Mouse (Mus musculus) lung, embryonic 15.5 days (tissue): ENCODE results near the gene Osbpl7. TPM values are rescaled to one million over a fixed set of nuclear protein-coding genes. Genes with fewer than 3 reads are reported as not detected.

Source experiments
- ATAC-seq: fragments of 200-750 bp; cut with Nextera tagmentation; 2 replicates; pipeline ENCODE4 v1.8.0; 2017; ENCODE audit warnings: moderate number of reproducible peaks, borderline replicate concordance; ENCODE audit not compliant: low FRiP score, low TSS enrichment; ENCODE audit errors: extremely low read depth
- H3K27ac ChIP-seq: fragments of 300-500 bp; sonication (generic); 2 replicates; pipeline ENCODE4 v1.5.1; 2015; ENCODE audit warnings: moderate library complexity, mild to moderate bottlenecking, inconsistent platforms
- H3K27me3 ChIP-seq: fragments of 300-500 bp; sonication (generic); 2 replicates; pipeline ENCODE4 v1.6.1; 2015; ENCODE audit warnings: inconsistent platforms
- H3K36me3 ChIP-seq: fragments of 300-500 bp; sonication (generic); 2 replicates; pipeline ENCODE4 v1.6.1; 2015; ENCODE audit warnings: inconsistent platforms
- H3K4me1 ChIP-seq: fragments of 300-500 bp; sonication (generic); 2 replicates; pipeline ENCODE4 v1.6.1; 2015; ENCODE audit warnings: inconsistent platforms
- H3K4me2 ChIP-seq: fragments of 300-500 bp; sonication (generic); 2 replicates; pipeline ENCODE4 v1.6.1; 2015; ENCODE audit warnings: inconsistent platforms, mild to moderate bottlenecking, moderate library complexity
- H3K4me3 ChIP-seq: fragments of 300-500 bp; sonication (generic); 2 replicates; pipeline ENCODE4 v1.5.1; 2015; ENCODE audit warnings: mild to moderate bottlenecking, inconsistent platforms
- H3K9ac ChIP-seq: fragments of 300-500 bp; sonication (generic); 2 replicates; pipeline ENCODE4 v1.6.1; 2015; ENCODE audit warnings: inconsistent platforms
- H3K9me3 ChIP-seq: fragments of 300-500 bp; sonication (generic); 2 replicates; pipeline ENCODE4 v1.6.1; 2016; ENCODE audit warnings: inconsistent platforms
- WGBS: fragments of 180-500 bp; shearing (Covaris S2); methylation state at CpG from one replicate; pipeline ENCODE4 v1.1.7; 2015; 5-methylcytosine and 5-hydroxymethylcytosine counted together
- polyA plus RNA-seq: library from polyadenylated mRNA; unstranded; fragments of >200 nt; fragmentation: Nextera tagmentation; extraction: Ambion mirVana; gene quantifications from 2 replicates; pipeline ENCODE4 v1.2.1, GENCODE M21; 2015

Osbpl7 gene
- polyA plus RNA-seq, 1 experiment from 2014 or later, result 11.7 TPM

GRCm38 (mm10) chr11:97024977-97025376 is 25.5 kb upstream of the Osbpl7 start:
- no peak overlapping the region for H3K9ac ChIP-seq

GRCm38 (mm10) chr11:97025721-97026344 is 24.6 kb upstream of the Osbpl7 start:
- Histone ChIP-seq H3K4me3 (peak overlapping the region; percentile 27), H3K27ac (peak overlapping the region; percentile 82), H3K9me3 (no peaks in the 10 kb centered on the region), H3K27me3 (peaks cover 40% of the 10 kb centered on the region), H3K9ac (peak overlapping the region; percentile 42), H3K36me3 (no peaks in the 10 kb centered on the region), H3K4me2 (peak overlapping the region; percentile 50), H3K4me1 (peaks cover 34% of the 10 kb centered on the region)
- 5% methylated on average over 17 of the region's 17 CpGs for WGBS
- ATAC-seq, result peak; percentile 60; the same call in 1 of the 2 replicates

More at GRCm38 (mm10) chr11:97024977-97025376, 25.5 kb upstream of the Osbpl7 start:
- WGBS, result 42% methylated on average over 10 of the region's 10 CpGs
- Histone ChIP-seq H3K27me3 (peaks cover 49% of the 10 kb centered on the region), H3K9me3 (no peaks in the 10 kb centered on the region), H3K27ac (no peak overlapping the region), H3K4me1 (peaks cover 26% of the 10 kb centered on the region), H3K4me3 (no peak overlapping the region), H3K36me3 (no peaks in the 10 kb centered on the region), H3K4me2 (no peak overlapping the region)
- no peak for ATAC-seq

- Histone ChIP-seq H3K27ac (peak within 1 kb of the TSS; percentile 84), H3K4me3 (peak within 1 kb of the TSS; percentile 57), H3K27me3 (0 out of 2 replicates have a peak, but pooled peaks cover 3% of the 10 kb centered on the region), H3K4me1 (peaks cover 19% of the 10 kb centered on the region), H3K36me3 (no peaks in the 10 kb centered on the region), H3K9ac (peak within 1 kb of the TSS; percentile 60), H3K9me3 (no peaks in the 10 kb centered on the region), H3K4me2 (peak within 1 kb of the TSS; percentile 81)
- under 1% methylated on average over 25 of the region's 25 CpGs for WGBS
- peak; percentile 76 for ATAC-seq
Observed at GRCm38 (mm10) chr11:97029686-97030417, 20.6 kb upstream of the Osbpl7 start, which contains the start of gene Scrn2. Gene Scrn2, plus strand, starts transcription at chr11:97029938.

- H3K9ac ChIP-seq, result peak overlapping the region; percentile 60
- no peaks in the 10 kb centered on the region for H3K9me3 ChIP-seq
- no peak for ATAC-seq
- H3K27me3 ChIP-seq, result no peaks in the 10 kb centered on the region
- WGBS, result 12% methylated on average over 15 of the region's 15 CpGs
- peak overlapping the region; percentile 57 for H3K4me3 ChIP-seq
- peaks cover 17% of the 10 kb centered on the region for H3K4me1 ChIP-seq
- H3K27ac ChIP-seq, result peak overlapping the region; percentile 84
- H3K36me3 ChIP-seq, result no peaks in the 10 kb centered on the region
- peak overlapping the region; percentile 81 for H3K4me2 ChIP-seq
Observed at GRCm38 (mm10) chr11:97030426-97030825, 20.0 kb upstream of the Osbpl7 start.

- no peak for ATAC-seq
- Histone ChIP-seq H3K27me3 (no peaks in the 10 kb centered on the region), H3K27ac (no peak overlapping the region), H3K9me3 (no peaks in the 10 kb centered on the region), H3K36me3 (no peaks in the 10 kb centered on the region), H3K4me2 (no peak overlapping the region), H3K4me3 (no peak overlapping the region), H3K9ac (no peak overlapping the region), H3K4me1 (peaks cover 12% of the 10 kb centered on the region)
- 69% methylated on average over 12 of the region's 12 CpGs for WGBS
Observed at GRCm38 (mm10) chr11:97031977-97032376, 18.5 kb upstream of the Osbpl7 start.

GRCm38 (mm10) chr11:97032499-97032898 is 17.9 kb upstream of the Osbpl7 start:
- H3K4me2 ChIP-seq, result no peak overlapping the region
- peaks cover 12% of the 10 kb centered on the region for H3K4me1 ChIP-seq
- H3K27me3 ChIP-seq, result no peaks in the 10 kb centered on the region
- no peak overlapping the region for H3K9ac ChIP-seq
- no peak overlapping the region for H3K4me3 ChIP-seq
- no peak overlapping the region for H3K27ac ChIP-seq
- H3K9me3 ChIP-seq, result no peaks in the 10 kb centered on the region
- H3K36me3 ChIP-seq, result no peaks in the 10 kb centered on the region
- ATAC-seq, result no peak
- WGBS, result 96% methylated on average over 4 of the region's 4 CpGs

DNA sequence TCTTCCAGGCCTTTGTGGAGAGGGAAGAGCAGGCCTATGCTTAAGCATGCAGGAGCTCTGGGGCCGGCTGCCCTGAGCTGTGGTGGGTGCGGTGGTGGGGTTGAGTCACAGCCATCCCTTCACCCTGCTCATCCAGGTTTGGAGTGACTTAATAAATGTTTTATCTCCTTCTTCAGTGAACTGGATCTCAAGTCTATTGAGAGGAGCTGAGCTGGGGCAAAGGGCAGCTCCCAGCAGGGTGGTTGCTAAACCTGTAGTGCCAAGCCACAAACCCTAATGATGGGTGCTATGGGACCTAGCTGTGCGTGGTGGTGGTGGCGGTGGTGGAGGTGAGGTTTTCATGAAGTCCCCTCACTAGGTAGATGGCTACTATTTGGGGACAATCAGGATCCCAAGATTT is 16.6 kb upstream of the Osbpl7 start:
- 85% methylated on average over 4 of the region's 4 CpGs for WGBS
- Histone ChIP-seq H3K4me3 (no peak overlapping the region), H3K4me2 (no peak overlapping the region), H3K27ac (no peak overlapping the region), H3K9me3 (no peaks in the 10 kb centered on the region), H3K9ac (no peak overlapping the region), H3K4me1 (peaks cover 12% of the 10 kb centered on the region), H3K27me3 (no peaks in the 10 kb centered on the region), H3K36me3 (no peaks in the 10 kb centered on the region)
- no peak for ATAC-seq

GRCm38 (mm10) chr11:97036141-97036540 is 14.3 kb upstream of the Osbpl7 start:
- Histone ChIP-seq H3K9me3 (no peaks in the 10 kb centered on the region), H3K4me1 (peaks cover 7% of the 10 kb centered on the region; the same call in 1 of the 2 replicates), H3K36me3 (no peaks in the 10 kb centered on the region), H3K27me3 (no peaks in the 10 kb centered on the region), H3K27ac (no peak overlapping the region), H3K4me3 (no peak overlapping the region), H3K9ac (no peak overlapping the region), H3K4me2 (no peak overlapping the region)
- 60% methylated on average over 5 of the region's 5 CpGs for WGBS
- ATAC-seq, result no peak

- Histone ChIP-seq H3K4me3 (no peak overlapping the region), H3K27ac (no peak overlapping the region), H3K4me2 (no peak overlapping the region), H3K9me3 (no peaks in the 10 kb centered on the region), H3K9ac (no peak overlapping the region), H3K36me3 (no peaks in the 10 kb centered on the region), H3K4me1 (peaks cover 16% of the 10 kb centered on the region), H3K27me3 (no peaks in the 10 kb centered on the region)
- ATAC-seq, result no peak
- WGBS, result 51% methylated on average over 7 of the region's 7 CpGs
Observed at GRCm38 (mm10) chr11:97038881-97039280, 11.5 kb upstream of the Osbpl7 start.

GRCm38 (mm10) chr11:97040301-97041021 is 10.0 kb upstream of the Osbpl7 start:
- ATAC-seq, result no peak
- Histone ChIP-seq H3K27ac (no peak overlapping the region), H3K4me2 (peak overlapping the region; percentile 92), H3K36me3 (peaks cover 8% of the 10 kb centered on the region; the same call in 1 of the 2 replicates), H3K4me1 (peaks cover 16% of the 10 kb centered on the region), H3K9me3 (no peaks in the 10 kb centered on the region), H3K9ac (peak overlapping the region; percentile 54; the same call in 1 of the 2 replicates), H3K4me3 (peak overlapping the region; percentile 74), H3K27me3 (no peaks in the 10 kb centered on the region)
- WGBS, result 39% methylated on average over 12 of the region's 12 CpGs

DNA sequence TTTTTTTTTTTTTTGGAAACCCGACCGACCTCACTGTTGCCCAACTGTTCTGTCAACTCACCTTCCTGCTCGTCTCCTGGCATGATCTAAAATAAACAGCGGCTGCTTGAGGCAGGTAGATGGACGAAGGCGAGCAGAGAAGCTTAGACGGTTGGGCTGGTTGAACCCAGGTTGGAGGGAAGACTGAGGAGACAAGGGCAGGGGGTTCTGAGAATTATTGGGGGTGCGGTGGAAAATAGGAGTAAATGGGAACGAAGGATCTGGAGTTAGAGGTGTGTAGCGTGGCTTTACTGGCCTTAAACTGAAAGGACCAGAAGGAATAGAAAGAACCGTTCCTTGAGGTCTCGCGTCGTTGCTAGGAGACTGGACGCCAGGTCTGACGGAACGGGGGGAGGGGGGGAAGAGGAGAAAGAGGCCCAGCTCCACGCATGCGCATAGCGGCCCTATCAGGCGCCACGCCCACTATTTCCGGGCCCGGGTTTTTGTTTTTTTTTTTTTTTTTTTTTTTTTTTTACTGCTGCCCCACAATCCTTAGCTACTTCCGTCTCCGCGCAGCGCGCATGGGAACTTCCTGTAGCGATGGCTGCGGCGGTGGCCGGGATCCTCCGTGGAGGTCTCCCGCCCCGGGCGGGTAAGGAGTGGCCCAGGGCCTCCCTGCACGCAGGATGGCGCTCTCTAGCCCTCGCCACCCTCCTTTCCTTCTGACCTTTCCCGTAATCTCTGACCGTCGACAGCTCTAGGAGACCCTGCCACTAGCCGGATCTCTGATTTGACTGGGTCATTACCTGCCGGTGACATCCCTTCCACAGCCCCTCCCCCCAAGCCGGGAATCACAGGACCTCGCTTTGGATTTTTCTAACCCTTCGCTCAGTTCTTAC is 9.2 kb upstream of the Osbpl7 start, which contains the start of the genes Lrrc46 and Mrpl10:
Gene Lrrc46, minus strand, starts transcription at position 386 of the 878 bp plus-strand sequence.
Gene Mrpl10, plus strand, starts transcription at position 539 of the 878 bp plus-strand sequence.
- WGBS, result under 1% methylated on average over 46 of the region's 48 CpGs
- H3K36me3 ChIP-seq, result peaks cover 16% of the 10 kb centered on the region; the same call in 1 of the 2 replicates
- peak; percentile 91 for ATAC-seq
- peaks cover 16% of the 10 kb centered on the region for H3K4me1 ChIP-seq
- H3K9me3 ChIP-seq, result no peaks in the 10 kb centered on the region
- no peaks in the 10 kb centered on the region for H3K27me3 ChIP-seq
- H3K27ac ChIP-seq, result 0 out of 2 replicates have a peak within 1 kb of the TSS, but pooled peaks have one; percentile 35
- H3K4me2 ChIP-seq, result peak within 1 kb of the TSS; percentile 92
- peak within 1 kb of the TSS; percentile 91 for H3K9ac ChIP-seq
- peak within 1 kb of the TSS; percentile 74 for H3K4me3 ChIP-seq
